Mouse (Mus musculus) heart, postnatal 4 days (tissue): ENCODE measurements around the gene Gm49318. TPM values are rescaled to one million over a fixed set of nuclear protein-coding genes. Genes with fewer than 3 reads are reported as not detected.

Experiments used
- DNase-seq: peaks from one replicate; pipeline ENCODE4 v3.0.0; 2021
- total RNA-seq, 2 experiments: library from RNA; stranded (reverse); gene quantifications; 2 replicates each; pipeline ENCODE4 v1.2.3; 2021

The Gm49318 gene
- total RNA-seq, 2 experiments from 2014 or later: 0.92 TPM; not detected in 1

DNA sequence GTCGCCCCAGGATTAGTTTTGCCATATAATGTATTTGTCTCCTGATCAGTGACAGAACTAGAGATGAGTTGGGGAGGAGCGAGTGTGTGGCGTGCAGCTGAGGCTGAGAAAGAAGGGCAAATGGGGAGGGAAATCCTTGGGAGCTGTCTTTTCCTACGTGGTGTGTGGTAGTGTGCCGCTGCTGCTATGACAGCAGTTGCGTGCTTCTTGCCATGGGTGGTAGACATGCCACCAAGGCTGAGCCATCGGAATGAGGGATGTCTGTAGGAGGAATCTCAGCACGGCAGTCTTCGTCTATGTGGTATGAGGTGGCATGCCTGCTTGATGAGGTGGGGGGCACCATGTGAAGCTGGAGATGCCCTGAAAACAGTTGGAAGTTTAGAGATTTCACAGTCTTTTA is 40.7 kb downstream of the Gm49318 start:
- no peak for DNase-seq

- DNase-seq: no peak
These were observed 42.6 kb downstream of the Gm49318 start for GRCm38 (mm10) chr9:22028467-22028866.

DNA sequence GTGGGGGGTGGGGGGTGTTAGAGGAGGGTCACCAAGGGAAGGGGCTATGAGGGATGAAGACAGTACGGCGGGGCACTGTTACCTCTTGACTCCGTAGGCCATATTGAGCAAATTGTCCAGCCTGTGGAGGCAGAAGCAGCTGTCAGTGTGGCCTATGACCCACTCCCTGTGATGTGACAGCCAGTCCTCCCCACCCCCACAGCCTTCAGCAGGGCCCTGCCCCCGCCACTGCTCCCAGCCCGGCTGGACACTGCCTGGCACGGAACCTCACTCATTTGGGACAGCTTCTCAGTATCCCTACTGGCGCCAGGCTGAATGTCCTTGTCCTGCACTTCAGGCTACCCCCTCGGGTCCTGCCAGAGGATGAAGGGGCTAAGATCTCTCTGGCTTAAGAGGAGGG is 46.5 kb downstream of the Gm49318 start:
- DNase-seq: no peak

DNA sequence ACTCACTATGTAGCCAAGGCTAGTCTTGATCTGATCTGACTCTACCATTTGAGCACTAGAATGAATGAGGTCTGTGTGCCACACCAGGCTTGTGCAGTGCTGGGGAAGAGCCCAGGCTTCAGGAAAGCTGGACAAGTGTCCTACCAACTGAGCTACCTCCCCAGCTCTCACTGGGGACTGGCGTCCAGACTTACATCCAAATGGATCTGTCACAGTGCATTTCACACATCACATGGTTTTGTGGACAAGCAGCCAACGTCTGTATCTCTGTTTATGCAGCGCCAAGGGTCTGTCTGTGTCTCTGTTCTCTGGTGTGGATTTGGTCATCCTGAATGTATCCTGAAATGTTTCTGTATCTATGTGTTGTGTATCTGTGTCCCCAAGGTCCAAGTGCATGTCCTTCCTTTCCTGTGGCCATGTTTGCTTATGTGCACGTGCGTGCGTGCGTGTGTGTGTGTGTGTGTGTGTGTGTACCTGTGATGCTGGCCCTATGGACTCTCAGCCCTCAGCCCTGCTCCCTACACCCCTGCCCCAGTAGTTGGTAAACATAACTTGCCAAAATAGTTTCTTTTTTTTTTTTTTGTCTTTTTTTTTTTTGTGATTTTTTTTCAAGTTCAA is 53.7 kb downstream of the Gm49318 start:
- DNase-seq: no peak

- no peak for DNase-seq
These were observed 54.8 kb downstream of the Gm49318 start for GRCm38 (mm10) chr9:22016245-22016644.

GRCm38 (mm10) chr9:22012731-22013130 is 58.3 kb downstream of the Gm49318 start:
- DNase-seq: no peak

- no peak for DNase-seq
These were observed 60.0 kb downstream of the Gm49318 start for GRCm38 (mm10) chr9:22011055-22011454.

- no peak for DNase-seq
These were observed 66.5 kb downstream of the Gm49318 start for GRCm38 (mm10) chr9:22004546-22004945.

DNA sequence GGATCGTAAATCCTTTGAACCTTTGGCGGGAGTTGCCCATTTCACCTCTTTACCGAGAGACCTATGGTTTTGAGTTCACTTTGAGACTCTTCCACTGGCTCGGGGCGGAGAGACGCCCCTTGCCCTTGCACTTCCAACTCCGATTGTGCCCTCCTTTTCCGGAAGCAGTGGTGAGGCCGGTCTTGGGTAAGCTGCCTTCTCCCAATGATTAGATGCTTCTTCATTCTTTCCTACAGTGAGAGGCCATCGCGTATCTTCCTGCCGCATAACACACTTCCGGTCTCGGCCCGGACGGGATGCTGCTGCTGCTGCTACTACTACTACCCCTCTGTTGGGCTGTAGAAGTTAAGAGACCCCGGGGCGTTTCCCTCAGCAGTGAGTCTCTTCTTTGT is 67.9 kb downstream of the Gm49318 start:
- peak; percentile 44 for DNase-seq

DNA sequence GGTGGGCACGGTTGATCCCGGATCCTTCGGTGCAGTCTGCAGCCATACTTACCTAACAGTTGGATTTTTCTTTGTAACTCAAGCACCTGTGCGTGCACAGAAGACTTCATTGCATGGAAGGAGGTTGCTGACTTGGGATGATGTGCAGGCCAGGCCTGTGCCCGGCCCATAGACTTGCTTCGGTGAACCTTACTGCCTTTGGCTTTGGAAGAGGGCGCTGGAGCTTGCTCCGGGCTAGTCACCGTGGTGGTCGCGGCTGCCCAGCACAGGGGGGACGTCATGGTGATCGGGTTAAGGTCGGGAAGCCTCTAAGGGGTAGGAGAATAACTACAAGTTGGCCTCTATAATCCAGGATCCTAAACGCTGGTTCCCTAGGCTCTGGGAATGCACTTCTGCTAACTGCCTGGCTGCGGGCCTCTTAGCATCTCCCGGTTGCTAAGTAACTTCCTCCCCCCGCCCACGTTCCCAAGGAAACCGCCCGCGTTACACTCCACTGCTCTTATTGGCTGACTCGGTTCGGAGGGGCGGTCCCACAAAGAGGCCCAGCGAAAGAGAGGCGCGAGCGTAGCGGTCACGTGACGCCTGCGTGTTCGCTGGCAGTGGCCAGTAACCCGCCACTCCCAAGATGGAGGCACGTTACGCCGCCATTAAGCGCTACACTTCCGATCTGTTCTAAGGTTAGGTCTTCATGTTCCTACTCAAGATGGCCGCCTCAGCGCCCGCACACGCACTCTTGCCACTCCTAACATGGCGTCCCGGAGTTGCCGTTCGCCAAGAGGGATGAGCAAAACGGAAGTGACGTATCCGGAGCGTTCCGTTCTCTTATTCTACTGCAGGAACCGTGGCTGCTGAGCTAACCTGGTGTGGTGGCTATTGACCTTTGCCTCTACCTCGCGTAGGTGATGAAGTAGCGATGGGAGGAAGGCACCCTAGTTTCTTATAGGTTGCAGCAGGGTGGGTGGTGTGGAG is 68.6 kb downstream of the Gm49318 start, which contains the start of the genes Ccdc151 and Prkcsh:
Ccdc151 (minus strand) TSS at position 441 of the 969 bp plus-strand sequence.
Prkcsh (plus strand) TSS at position 613 of the 969 bp plus-strand sequence.
- peak; percentile 99 for DNase-seq

DNA sequence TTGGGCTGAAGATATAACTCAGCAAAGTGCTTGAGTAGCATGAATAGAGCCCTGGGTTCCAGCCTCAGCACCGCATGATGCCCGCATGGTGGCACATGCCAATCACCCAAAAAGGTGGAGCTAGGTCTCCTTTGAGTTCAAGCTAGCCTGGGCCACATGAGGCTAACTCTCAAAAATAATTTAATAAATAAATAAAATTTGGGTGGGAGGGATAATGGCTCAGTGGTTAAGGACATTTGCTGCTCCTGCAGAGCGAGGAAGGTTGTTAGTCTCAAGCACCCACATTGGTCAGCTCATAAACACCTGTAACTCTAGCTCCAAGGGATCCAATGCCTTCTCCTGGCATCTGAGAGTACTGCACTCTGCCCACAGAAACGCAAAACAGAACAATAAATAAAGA is 69.4 kb downstream of the Gm49318 start:
- no peak for DNase-seq

DNA sequence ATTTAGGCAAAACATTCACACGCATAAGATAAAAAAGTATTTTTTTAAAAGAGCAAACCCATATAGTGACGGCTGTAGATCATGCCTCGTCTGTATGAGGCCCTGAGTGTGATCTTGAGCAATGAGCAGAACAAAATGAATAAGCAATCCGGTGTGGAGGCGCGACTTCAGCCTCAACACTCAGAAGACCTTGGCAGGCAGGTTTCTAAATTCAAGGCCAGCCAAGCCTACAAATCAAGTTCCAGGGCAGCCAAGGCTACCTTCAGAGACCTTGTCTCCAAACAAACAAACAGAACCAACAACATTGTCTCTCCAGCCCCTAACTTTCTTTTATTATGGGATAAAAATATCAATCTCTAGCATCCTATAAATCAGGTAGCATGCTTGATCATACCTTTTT is 70.8 kb downstream of the Gm49318 start:
- no peak for DNase-seq

GRCm38 (mm10) chr9:21996178-21996867 is 74.7 kb downstream of the Gm49318 start:
- DNase-seq: no peak

DNA sequence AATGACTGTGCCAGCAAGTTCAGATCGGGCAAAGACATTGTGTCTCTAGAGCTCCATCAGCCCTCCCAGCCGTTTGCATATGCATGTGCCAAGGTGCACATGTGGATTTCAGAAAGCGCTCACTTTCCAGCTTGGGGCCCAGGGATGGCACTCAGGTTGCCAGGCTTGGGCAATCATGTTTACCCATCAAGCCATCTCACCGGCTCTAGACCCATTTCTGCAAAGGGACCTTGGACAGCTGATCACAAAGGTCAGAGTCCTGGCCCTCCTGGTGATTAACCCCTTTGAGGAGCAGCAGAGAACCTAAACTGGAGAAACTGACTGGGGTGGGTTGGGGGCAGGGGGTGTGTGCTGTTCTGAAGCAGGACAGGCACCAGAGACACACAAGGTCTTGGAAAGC is 78.8 kb downstream of the Gm49318 start:
- no peak for DNase-seq

DNA sequence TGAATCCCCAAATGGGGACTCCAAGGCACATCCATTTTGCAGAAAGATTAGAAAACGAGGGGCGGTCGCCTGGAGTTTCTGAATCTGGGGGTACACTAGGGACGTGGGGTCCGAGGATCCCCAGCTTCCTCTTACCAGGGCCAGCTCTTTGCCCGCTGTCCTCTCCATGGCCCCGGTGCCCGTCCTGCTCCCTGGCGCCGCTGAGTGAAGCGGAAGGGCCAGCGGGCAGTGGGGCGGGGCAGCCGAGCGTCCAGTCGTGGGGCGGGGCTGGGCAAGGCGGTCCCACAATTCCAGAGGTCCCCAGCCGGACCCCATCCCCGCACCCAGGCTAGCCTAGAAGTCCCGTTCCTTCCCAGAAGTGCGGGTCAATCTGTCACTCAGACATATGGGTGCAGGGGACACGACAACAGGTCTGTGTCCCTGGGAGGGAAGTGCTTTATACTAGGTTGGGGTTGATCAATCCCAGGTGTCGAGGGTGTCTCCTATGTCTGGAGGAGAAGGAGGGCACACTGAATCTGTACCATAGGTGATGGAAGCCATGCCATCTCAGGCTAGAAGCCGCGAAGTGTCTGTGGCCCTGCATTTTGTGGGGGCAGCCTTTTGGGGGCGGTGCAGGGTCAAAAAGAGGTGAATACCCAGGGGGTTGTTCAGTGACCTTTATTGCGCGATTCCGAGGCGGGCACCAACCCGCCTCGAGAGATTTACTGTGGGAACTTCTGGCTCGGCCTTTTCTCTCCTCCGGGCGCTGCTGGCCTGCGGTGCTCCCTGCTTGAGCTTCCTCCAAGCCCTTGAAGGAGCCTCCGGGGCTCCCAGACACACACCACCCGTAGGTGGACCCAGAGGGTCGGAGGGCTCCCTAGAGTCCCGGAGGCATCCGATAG is 81.6 kb downstream of the Gm49318 start, which contains the start of gene Rgl3:
Rgl3 (minus strand) TSS at position 217 of the 881 bp plus-strand sequence.
- DNase-seq: peak; percentile 54

DNA sequence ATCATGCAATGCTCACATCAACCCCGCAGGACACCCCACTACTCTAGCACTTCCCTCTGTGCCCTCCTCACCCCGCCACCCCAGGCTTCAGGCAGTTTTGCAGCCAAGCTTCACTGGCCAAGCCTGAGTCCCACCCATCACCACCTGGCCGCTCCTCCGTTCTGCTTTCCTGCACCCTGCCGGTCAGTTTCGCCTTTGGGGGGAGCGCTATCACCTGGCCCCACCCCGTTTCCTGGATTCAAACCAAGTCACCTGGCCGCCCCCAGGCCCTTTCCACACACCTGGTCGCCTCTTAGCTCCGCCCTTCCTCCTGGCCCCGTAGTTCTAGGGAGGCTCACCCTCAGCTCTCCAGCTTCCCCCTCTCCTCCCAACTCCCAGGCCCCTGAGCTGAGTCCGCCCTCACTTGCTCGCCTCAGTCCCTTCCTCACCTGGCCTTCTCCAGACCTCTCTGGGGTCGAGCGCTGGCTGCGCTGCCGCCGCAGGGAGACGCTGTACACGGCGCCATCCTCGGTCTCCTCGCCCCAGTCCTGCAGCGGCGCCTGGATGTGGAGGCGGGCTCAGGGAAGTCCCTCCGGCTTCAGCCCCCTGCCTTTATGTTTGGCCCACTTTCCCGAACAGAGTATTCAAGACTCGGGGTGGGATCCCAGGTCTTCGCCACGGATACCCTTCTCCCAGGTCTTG is 82.5 kb downstream of the Gm49318 start:
- no peak for DNase-seq

GRCm38 (mm10) chr9:21987592-21988342 is 83.3 kb downstream of the Gm49318 start:
- no peak for DNase-seq
